Mouse (Mus musculus) intestine, embryonic 14.5 days (tissue): ENCODE measurements around the gene Drc7. TPM values are rescaled to one million over a fixed set of nuclear protein-coding genes. Genes with fewer than 3 reads are reported as not detected.
"Not testable (repeated sequence)": the region's sequence is repeated elsewhere in the genome, so short reads cannot be mapped to it uniquely, and the experiment has no call there.

ENCODE experiments used
- ATAC-seq: fragments of 200-750 bp; cut with Nextera tagmentation; replicated peaks from 2 replicates; pipeline ENCODE4 v1.8.0; 2017; ENCODE audit warnings: low read depth, moderate number of reproducible peaks, moderate TSS enrichment, moderate library complexity; ENCODE audit not compliant: low FRiP score, low TSS enrichment
- DNase-seq: peaks from one replicate; pipeline ENCODE4 v3.0.0-alpha.2; 2018; ENCODE audit warnings: low spot score
- H3K27ac ChIP-seq: fragments of 300-500 bp; sonication (generic); 2 replicates; pipeline ENCODE4 v1.5.1; 2014; ENCODE audit warnings: low read depth, mild to moderate bottlenecking, control low read depth
- H3K27me3 ChIP-seq: fragments of 300-500 bp; sonication (generic); replicated peaks from 2 replicates; pipeline ENCODE4 v1.6.1; 2014; ENCODE audit warnings: low read length, control low read depth; ENCODE audit not compliant: control insufficient read depth, insufficient read depth
- H3K36me3 ChIP-seq: fragments of 300-500 bp; sonication (generic); 2 replicates; pipeline ENCODE4 v1.6.1; 2014; ENCODE audit warnings: low read length, control low read depth; ENCODE audit not compliant: control insufficient read depth, insufficient read depth
- H3K4me1 ChIP-seq: fragments of 300-500 bp; sonication (generic); replicated peaks from 2 replicates; pipeline ENCODE4 v1.6.1; 2014; ENCODE audit warnings: low read length, control low read depth, mixed read lengths; ENCODE audit not compliant: control insufficient read depth, insufficient read depth
- H3K4me2 ChIP-seq: fragments of 300-500 bp; sonication (generic); 2 replicates; pipeline ENCODE4 v1.6.1; 2014; ENCODE audit warnings: low read length
- H3K4me3 ChIP-seq: fragments of 300-500 bp; sonication (generic); 2 replicates; pipeline ENCODE4 v1.5.1; 2014; ENCODE audit warnings: low read depth, low read length, control low read depth, mixed read lengths
- H3K9ac ChIP-seq: fragments of 300-500 bp; sonication (generic); 2 replicates; pipeline ENCODE4 v1.6.1; 2014; ENCODE audit warnings: mild to moderate bottlenecking, low read length
- H3K9me3 ChIP-seq: fragments of 300-500 bp; sonication (generic); 2 replicates; pipeline ENCODE4 v1.6.1; 2016; ENCODE audit warnings: low read length, control low read depth; ENCODE audit not compliant: control insufficient read depth
- WGBS: fragments of 180-500 bp; shearing (Covaris S2); extraction: QIAGEN DNeasy Blood & Tissue Kit; methylation state at CpG from one replicate; pipeline ENCODE4 v1.1.7; 2014; 5-methylcytosine and 5-hydroxymethylcytosine counted together
- polyA plus RNA-seq: library from polyadenylated mRNA; unstranded; fragments of >200 nt; fragmentation: Nextera tagmentation; extraction: Ambion mirVana; gene quantifications from 2 replicates; pipeline ENCODE4 v1.2.1, GENCODE M21; 2014

Gene Drc7
- polyA plus RNA-seq, 1 experiment from 2014 or later: not detected

GRCm38 (mm10) chr8:95023201-95023600 is 31.7 kb upstream of the Drc7 start:
- Histone ChIP-seq H3K9me3 (peaks cover 5% of the 10 kb centered on the region; the same call in 1 of the 2 replicates), H3K4me3 (no peak overlapping the region), H3K27ac (no peak overlapping the region), H3K27me3 (no peaks in the 10 kb centered on the region), H3K4me2 (no peak overlapping the region), H3K36me3 (no peaks in the 10 kb centered on the region), H3K9ac (no peak overlapping the region), H3K4me1 (no peaks in the 10 kb centered on the region)
- 23% methylated on average over 8 of the region's 8 CpGs for WGBS
- no peak for ATAC-seq
- no peak for DNase-seq

- ATAC-seq: no peak
- WGBS: 71% methylated on average over 4 of the region's 4 CpGs
- H3K4me2 ChIP-seq: no peak overlapping the region
Observed at GRCm38 (mm10) chr8:95024387-95024786, 30.5 kb upstream of the Drc7 start.

GRCm38 (mm10) chr8:95025421-95025820 is 29.5 kb upstream of the Drc7 start:
- Histone ChIP-seq H3K9ac (no peak overlapping the region), H3K4me3 (no peak overlapping the region), H3K4me2 (no peak overlapping the region), H3K27ac (no peak overlapping the region), H3K4me1 (no peaks in the 10 kb centered on the region), H3K36me3 (no peaks in the 10 kb centered on the region), H3K9me3 (peaks cover 5% of the 10 kb centered on the region; the same call in 1 of the 2 replicates), H3K27me3 (no peaks in the 10 kb centered on the region)
- DNase-seq (no peak), ATAC-seq (no peak)
- WGBS: 67% methylated on average over 2 of the region's 2 CpGs

More at GRCm38 (mm10) chr8:95024387-95024786, 30.5 kb upstream of the Drc7 start:
- Histone ChIP-seq H3K27me3 (no peaks in the 10 kb centered on the region), H3K9me3 (peaks cover 5% of the 10 kb centered on the region; the same call in 1 of the 2 replicates), H3K27ac (no peak overlapping the region), H3K36me3 (no peaks in the 10 kb centered on the region), H3K9ac (no peak overlapping the region), H3K4me3 (no peak overlapping the region), H3K4me1 (no peaks in the 10 kb centered on the region)
- DNase-seq: no peak

GRCm38 (mm10) chr8:95028391-95028790 is 26.5 kb upstream of the Drc7 start:
- H3K36me3 ChIP-seq, ATAC-seq, H3K9ac ChIP-seq, H3K4me3 ChIP-seq, H3K9me3 ChIP-seq, H3K4me2 ChIP-seq, H3K27me3 ChIP-seq, H3K4me1 ChIP-seq, H3K27ac ChIP-seq: not testable (repeated sequence)
- peak; percentile 75 for DNase-seq
- 50% methylated on average over 7 of the region's 7 CpGs for WGBS

- no peak overlapping the region for H3K9ac ChIP-seq
- no peaks in the 10 kb centered on the region for H3K36me3 ChIP-seq
- no peak overlapping the region for H3K27ac ChIP-seq
- WGBS: 64% methylated on average over 7 of the region's 7 CpGs
- no peaks in the 10 kb centered on the region for H3K27me3 ChIP-seq
- no peaks in the 10 kb centered on the region for H3K4me1 ChIP-seq
- H3K4me3 ChIP-seq: no peak overlapping the region
- no peak overlapping the region for H3K4me2 ChIP-seq
- no peaks in the 10 kb centered on the region for H3K9me3 ChIP-seq
- DNase-seq (no peak), ATAC-seq (no peak)
Observed at GRCm38 (mm10) chr8:95037106-95037925, 17.6 kb upstream of the Drc7 start.

GRCm38 (mm10) chr8:95041883-95042784 is 12.8 kb upstream of the Drc7 start:
- ATAC-seq (no peak; the same call in 1 of the 2 replicates), DNase-seq (peak; percentile 64)
- H3K27ac ChIP-seq: peak overlapping the region; percentile 54
- no peak overlapping the region for H3K4me3 ChIP-seq
- H3K4me2 ChIP-seq: no peak overlapping the region; the same call in 1 of the 2 replicates
- no peaks in the 10 kb centered on the region for H3K27me3 ChIP-seq
- H3K4me1 ChIP-seq: no peaks in the 10 kb centered on the region
- H3K9me3 ChIP-seq: no peaks in the 10 kb centered on the region
- no peaks in the 10 kb centered on the region for H3K36me3 ChIP-seq
- WGBS: 48% methylated on average over 6 of the region's 6 CpGs
- no peak overlapping the region for H3K9ac ChIP-seq

DNA sequence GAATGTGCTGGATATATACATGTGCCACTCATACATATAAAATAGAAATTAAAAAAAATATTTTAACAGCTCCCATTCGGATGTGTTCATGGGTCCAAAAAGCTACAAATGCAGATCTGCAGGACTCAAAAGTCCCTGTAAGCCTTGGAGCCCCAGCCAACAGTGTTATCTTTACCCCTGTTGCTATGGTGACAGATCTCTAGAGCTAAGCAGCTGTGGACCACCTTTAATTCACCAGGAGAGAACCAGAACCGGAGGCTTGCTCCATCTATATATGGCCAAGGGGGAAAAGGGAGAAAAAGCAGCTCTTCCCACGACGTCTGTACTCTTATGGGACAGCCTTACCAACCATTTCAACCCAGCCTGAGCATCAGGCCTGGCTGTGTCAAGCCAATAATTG is 10.1 kb upstream of the Drc7 start:
- H3K9me3 ChIP-seq: no peaks in the 10 kb centered on the region
- H3K4me2 ChIP-seq: no peak overlapping the region
- no peak overlapping the region for H3K9ac ChIP-seq
- no peak overlapping the region for H3K4me3 ChIP-seq
- WGBS: 67% methylated on average over 4 of the region's 4 CpGs
- no peak for ATAC-seq
- no peaks in the 10 kb centered on the region for H3K4me1 ChIP-seq
- H3K36me3 ChIP-seq: no peaks in the 10 kb centered on the region
- H3K27me3 ChIP-seq: no peaks in the 10 kb centered on the region
- no peak for DNase-seq
- no peak overlapping the region for H3K27ac ChIP-seq

DNA sequence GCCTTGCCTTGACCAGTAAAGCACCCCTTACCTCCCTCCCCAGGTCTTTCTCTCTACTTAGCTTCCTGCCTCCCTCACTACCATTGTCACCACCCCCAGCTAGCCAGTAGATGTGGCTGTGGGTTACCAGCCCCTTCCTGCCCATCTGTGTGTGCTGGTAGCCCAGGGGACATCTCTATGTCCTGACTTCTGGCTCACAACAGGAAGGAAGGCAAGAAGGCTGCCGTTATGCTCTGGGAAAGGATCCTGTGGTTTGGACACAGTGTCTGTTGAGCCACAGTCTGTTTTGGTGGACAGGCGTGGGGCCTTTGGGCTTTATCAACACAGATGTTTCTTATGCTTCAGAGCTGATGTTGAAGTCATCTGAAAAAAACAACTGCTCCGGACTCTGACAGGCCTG is 7.9 kb upstream of the Drc7 start:
- H3K4me1 ChIP-seq: no peaks in the 10 kb centered on the region
- H3K9me3 ChIP-seq: no peaks in the 10 kb centered on the region
- H3K36me3 ChIP-seq: no peaks in the 10 kb centered on the region
- no peaks in the 10 kb centered on the region for H3K27me3 ChIP-seq
- no peak for DNase-seq
- no peak overlapping the region for H3K9ac ChIP-seq
- H3K4me3 ChIP-seq: no peak overlapping the region
- ATAC-seq: no peak
- H3K27ac ChIP-seq: no peak overlapping the region
- WGBS: 64% methylated on average over 3 of the region's 3 CpGs
- no peak overlapping the region for H3K4me2 ChIP-seq
